Mouse (Mus musculus) embryonic fibroblast, embryonic 13.5 days (primary cell): ENCODE results near the gene Hoxa3.

Experiments used
- CTCF ChIP-seq: IDR thresholded peaks from 2 replicates; pipeline ENCODE4 v1.5.1; 2011; ENCODE audit warnings: mild to moderate bottlenecking, control low read depth, low read length, moderate library complexity, borderline replicate concordance; ENCODE audit not compliant: insufficient read depth
- POLR2A ChIP-seq: IDR thresholded peaks from 2 replicates; pipeline ENCODE4 v1.6.1; 2011; ENCODE audit warnings: low read depth, mild to moderate bottlenecking, control low read depth, low read length, moderate library complexity

DNA sequence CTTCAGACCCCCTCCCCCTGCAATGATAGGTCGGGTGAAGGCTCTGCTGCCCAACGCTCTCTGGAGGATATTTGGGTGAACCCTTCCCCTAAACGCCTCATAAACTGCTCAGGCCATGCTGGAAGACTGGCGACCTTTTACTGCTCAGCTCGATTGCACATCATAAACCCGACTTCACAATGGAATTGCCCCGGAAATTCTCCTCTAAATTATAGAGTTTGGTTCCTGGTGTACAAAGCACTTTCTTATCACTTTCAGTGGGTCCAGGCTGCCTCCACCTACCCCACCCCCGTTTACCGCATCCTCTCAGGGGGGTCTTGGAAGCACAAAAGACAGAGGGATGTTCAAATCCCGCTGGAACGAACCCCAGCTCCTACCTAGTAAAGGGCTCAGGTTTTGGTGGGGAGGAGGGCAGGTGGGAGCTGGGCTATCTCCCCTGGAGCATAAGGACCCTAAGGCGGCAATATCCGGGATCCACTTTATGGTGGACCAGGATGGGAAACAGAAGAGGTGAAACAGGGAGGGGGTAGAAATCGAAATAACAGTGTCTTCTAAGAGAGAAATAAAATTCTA, 5.6 kb upstream of the Hoxa3 start:
- no peak for TF ChIP-seq POLR2A
- TF ChIP-seq CTCF: no peak
